Mouse (Mus musculus) thymus, postnatal 0 days (tissue): ENCODE results near the gene Gm20388. TPM values are rescaled to one million over a fixed set of nuclear protein-coding genes. Genes with fewer than 3 reads are reported as not detected.

Source experiments
- DNase-seq: peaks from one replicate; pipeline ENCODE4 v3.0.0-alpha.2; 2015; ENCODE audit warnings: low spot score
- polyA plus RNA-seq: library from polyadenylated mRNA; unstranded; fragments of >200 nt; fragmentation: Nextera tagmentation; extraction: Ambion mirVana; gene quantifications from 2 replicates; pipeline ENCODE4 v1.2.1, GENCODE M21; 2015

Gm20388 gene
- polyA plus RNA-seq, 1 experiment from 2014 or later: not detected

DNA sequence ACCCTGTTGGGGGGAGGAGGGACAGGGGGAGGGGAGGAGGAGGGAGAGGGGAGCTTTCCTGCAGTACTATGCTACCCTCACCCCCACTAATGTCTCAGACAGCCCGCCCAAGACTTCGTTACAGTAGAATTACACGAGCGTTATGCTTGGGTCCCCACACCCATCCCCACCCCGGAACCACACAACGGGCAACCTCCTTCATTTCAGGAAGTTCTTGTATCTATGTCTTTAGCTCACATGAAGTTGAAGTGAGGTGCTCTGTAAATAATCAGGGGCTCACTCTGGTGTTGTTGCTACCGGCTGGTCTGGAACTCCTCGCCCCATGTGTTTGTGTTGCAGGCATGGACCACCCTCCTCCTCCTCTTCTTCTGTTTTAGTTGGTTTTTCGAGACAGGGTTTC is 2517.5 kb downstream of the Gm20388 start:
- no peak for DNase-seq

GRCm38 (mm10) chr8:122430058-122430636 is 2519.5 kb downstream of the Gm20388 start:
- no peak for DNase-seq

DNA sequence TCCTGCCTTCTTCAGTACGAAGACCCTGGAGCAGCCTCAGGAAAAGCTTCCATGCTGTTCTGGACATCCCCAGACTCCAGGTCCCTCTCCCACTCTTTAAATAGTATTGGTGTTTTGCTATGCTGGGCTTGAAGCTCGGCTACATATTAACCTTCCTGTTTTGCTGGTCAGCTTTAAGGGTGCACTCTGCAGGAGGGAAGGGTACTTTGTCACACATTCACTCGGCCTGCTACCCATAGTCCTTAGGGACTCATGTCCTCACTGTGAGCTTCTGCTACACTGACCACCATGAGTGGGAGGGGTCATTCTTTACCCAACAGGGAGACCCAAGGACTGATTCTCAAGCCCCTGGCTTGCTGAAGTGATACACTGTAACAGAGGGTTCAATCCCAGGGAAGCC is 2520.0 kb downstream of the Gm20388 start:
- DNase-seq: no peak

GRCm38 (mm10) chr8:122431694-122432442 is 2521.2 kb downstream of the Gm20388 start:
- no peak for DNase-seq

- DNase-seq: peak; percentile 82
Observed at GRCm38 (mm10) chr8:122432443-122433268, 2522.0 kb downstream of the Gm20388 start, which contains the start of gene Cyba. Gene Cyba (minus strand): TSS chr8:122432930.

GRCm38 (mm10) chr8:122433269-122433905 is 2522.7 kb downstream of the Gm20388 start:
- no peak for DNase-seq

DNA sequence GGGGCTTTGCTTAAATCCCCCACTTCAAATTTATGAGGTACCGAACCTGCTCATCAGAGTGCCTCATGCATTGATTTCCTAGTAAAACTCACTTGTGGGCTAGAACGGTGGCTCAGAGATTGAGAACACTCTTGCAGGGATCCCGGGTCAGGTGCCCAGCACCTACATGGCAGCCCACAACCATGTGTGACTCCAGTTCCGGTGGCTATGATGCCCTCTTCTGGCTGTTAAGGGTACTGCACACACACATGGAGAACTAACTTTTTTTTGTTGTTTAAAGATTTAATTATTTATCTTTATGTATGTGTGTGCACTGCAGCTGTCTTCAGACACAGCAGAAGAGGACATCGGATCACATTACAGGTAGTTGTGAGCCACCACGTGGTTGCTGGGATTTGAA is 2524.7 kb downstream of the Gm20388 start:
- no peak for DNase-seq

DNA sequence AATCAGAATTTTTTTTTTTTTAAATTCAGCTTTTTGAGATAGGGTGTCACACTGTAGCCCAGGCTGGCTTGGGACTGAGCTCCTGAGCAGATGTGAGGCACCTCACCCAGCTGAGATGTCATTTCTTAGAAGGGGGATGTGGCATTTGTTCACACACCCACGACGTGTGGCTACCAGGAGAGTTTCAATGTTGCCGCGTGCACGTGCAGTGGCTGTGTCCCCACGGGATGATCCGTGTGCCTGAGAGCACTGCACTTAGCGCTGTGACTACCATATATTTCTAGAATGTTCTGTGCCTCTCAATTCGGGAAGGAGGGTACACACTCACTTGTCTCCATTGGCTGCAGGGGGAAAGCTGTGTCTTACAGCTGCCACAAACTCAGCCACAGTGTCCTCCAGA is 2525.5 kb downstream of the Gm20388 start:
- DNase-seq: peak; percentile 60

GRCm38 (mm10) chr8:122436586-122437125 is 2526.0 kb downstream of the Gm20388 start:
- DNase-seq: no peak

DNA sequence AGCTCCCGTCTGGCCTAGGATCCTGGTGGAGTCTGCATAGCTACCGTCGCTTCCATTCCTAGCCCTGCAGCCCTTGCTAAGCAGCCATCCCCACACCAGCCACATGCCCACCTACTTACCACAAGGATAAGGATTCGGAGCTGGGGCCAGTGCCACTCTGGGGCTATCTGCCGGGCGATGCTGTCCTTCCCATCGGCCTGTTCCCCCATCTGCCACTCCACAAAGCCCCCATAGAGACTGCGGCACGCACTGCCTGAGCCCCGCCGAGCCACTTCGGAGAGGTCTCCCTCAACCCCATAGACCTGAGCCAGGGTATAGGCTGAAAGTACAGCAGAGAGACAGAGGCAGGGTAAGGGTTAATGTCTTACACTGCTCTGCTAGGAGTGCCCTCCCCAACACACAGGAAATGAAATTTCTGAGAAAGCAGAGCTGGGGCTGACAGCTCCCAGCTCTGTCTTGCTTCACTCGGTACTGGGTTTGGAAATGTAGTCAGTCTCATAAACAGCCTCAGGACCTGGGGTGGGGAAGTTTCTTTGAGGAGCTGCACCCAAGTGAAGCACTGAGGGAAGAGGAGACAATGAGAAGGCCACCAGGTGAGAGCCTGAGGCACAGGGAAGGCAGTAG is 2527.2 kb downstream of the Gm20388 start:
- peak; percentile 55 for DNase-seq

GRCm38 (mm10) chr8:122439336-122439735 is 2528.7 kb downstream of the Gm20388 start:
- no peak for DNase-seq

DNA sequence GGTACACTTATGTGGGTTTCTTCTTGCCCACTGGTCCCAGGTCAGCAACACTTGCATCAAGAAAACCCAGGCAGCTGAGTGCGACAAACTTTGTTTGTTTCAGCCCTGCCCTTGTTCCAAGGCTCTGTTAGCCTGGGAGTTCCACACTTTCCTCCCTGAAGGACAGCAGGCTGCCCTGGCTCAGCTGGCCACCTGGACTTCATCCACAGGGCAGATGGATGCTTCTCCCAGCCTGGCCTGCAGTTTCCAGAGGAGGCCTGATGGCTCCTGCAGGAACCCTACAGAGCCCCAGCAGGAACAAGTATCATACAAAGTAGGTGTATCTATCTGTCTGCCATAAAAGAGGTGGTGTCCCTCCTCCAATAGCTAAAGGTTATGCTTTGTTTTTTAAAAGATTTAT is 2530.7 kb downstream of the Gm20388 start:
- DNase-seq: no peak

GRCm38 (mm10) chr8:122442356-122442755 is 2531.7 kb downstream of the Gm20388 start:
- no peak for DNase-seq

DNA sequence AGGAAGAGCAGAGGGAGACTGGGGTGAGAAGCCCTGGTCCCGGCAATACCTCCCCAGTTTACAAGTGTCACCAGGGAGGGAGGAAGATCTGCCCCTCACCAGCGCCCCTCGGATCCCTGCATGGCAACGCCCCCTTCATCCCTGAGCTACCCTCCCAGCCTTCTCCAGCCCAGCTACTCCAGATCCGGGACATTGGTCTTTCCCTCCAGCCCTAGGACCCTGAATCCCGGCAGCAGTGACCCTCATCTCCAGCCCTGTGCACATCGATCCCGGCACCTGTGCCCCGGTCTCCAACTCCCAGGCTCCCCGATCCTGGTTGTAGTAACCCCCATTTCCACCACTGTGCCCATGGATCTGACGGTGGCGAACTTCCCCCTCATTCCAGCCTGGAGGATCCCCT is 2532.1 kb downstream of the Gm20388 start:
- DNase-seq: no peak

GRCm38 (mm10) chr8:122443262-122444006 is 2532.8 kb downstream of the Gm20388 start, which contains the start of gene Mvd:
Gene Mvd (minus strand): TSS chr8:122443422.
- peak; percentile 99 for DNase-seq

- peak; percentile 62 for DNase-seq
Observed at GRCm38 (mm10) chr8:122444058-122444748, 2533.6 kb downstream of the Gm20388 start.

DNA sequence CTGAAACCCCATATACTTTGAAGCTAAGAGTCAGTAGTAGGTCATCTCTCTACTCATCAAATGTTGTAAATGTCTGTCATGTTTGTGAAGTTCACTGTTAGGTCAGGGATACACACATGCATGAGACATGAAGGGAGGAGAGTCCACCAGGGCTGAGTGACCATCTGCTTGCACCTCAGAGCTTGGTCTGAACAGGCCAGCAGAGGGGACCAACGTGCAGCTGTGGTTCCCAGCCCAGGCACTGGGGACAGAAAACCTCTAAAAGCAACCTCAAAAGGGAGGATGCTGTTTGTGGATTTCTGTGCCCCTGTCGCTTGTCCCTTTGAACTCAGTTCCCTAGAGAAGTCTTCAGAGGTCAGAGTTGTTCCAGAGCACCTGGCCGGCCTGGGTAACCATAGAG is 2534.6 kb downstream of the Gm20388 start:
- peak; percentile 36 for DNase-seq

GRCm38 (mm10) chr8:122451161-122451703 is 2540.6 kb downstream of the Gm20388 start:
- DNase-seq: no peak

DNA sequence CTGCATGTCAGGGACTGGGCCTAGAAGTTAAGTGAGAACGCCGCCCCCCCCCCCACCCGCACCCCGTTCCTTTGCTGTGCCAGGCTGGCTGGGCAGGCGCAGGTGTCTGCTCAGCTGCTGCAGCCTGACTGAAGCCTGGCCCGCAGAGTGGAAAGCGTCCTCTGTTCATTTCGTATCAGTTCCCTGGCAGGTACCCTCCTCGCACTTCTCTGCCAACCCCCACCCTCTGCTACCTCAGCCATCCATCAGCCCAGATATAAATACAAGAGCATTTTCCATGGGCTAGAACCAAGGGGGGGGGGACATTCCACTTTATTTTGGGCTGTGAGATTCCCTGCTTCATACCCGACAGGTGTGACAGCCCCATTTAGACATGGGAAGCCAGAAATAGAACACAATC is 2541.5 kb downstream of the Gm20388 start:
- DNase-seq: no peak
